Mouse (Mus musculus) activated CD4-positive, CD25-positive, alpha-beta regulatory T cell, adult 4 months (primary cell): ENCODE results near the gene Gclc. TPM values are rescaled to one million over a fixed set of nuclear protein-coding genes. Genes with fewer than 3 reads are reported as not detected.
A peak's percentile ranks its signal among the peaks of the same experiment; 100 is the strongest.

Source experiments
- ATAC-seq: one replicate; pipeline ENCODE4 v1.8.0; 2017
- polyA plus RNA-seq, 2 experiments: library from polyadenylated mRNA; unstranded; fragments of 100-300 nt; shearing (Covaris generic); gene quantifications; one replicate each; pipeline ENCODE4 v1.2.1; 2017

Gene Gclc
- 1 to 10 TPM; 8.5 to 9.1 TPM for polyA plus RNA-seq

DNA sequence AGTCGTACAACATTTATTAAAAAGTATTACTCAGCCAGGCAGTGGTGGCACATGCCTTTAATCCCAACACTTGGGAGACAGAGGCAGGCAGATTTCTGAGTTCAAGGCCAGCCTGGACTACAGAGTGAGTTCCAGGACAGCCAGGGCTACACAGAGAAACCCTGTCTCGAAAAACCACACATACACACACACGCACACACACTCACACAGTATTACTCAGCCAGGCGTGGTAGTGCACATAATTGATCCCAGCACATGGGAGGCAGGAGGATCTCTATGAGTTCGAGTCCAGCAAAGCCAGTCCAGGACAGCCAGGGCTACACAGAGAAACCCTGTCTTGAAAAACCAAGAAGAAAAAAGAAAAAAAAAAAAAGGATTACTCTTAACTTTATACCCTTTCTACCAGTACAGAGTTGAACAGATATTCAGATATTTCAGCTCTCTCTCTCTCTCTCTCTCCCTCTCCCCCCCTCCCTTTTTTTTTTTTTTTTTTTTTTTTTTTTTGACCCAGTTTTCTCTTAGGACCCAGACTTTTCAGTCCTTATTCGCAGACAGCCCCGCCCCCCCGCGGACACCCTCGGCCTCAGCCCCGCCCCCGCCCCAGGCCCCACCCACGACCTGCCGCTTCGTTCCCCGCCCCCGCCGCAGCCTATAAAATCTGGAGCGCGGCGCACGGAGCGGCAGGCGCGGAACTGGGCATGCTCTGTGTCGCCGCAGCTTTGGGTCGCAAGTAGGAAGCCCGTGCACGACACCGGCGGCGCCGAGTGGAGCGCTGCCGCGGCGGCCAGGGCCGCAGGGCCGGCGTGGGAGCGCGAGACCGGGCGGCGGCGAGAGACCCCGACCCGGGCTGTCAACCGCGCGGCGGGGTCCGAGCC lies at the start of gene Gclc:
TSS of gene Gclc (plus strand) at position 683 of the 875 bp plus-strand sequence.
- peak; percentile 48 for ATAC-seq

GRCm38 (mm10) chr9:77706515-77706914 lies 47.8 kb upstream of the Gclc start:
- ATAC-seq, result no peak

- no peak for ATAC-seq
Measured at GRCm38 (mm10) chr9:77707433-77708139, 46.7 kb upstream of the Gclc start.

GRCm38 (mm10) chr9:77708950-77709349 lies 45.4 kb upstream of the Gclc start:
- no peak for ATAC-seq

GRCm38 (mm10) chr9:77711021-77711569 lies 43.2 kb upstream of the Gclc start:
- no peak for ATAC-seq

GRCm38 (mm10) chr9:77712816-77713215 lies 41.5 kb upstream of the Gclc start:
- ATAC-seq, result no peak

DNA sequence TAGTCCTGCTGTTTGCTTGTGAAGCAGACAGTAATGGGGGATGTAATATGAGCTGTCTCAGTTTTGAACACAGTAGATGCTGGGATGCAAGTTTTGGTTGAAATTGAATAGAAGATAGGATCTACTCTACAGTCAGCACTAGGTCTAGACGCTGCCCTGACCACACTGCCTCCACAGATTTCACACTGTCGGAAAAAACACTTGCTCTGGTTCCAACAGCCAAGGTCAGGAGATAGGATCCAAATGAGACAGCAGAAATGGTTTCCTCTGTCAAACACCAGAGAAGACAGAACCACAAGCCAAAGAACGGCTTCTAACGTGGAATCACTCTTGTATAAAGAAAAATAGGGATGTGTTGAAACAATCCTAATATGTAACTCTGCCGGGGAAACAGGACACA lies 41.0 kb upstream of the Gclc start:
- no peak for ATAC-seq

DNA sequence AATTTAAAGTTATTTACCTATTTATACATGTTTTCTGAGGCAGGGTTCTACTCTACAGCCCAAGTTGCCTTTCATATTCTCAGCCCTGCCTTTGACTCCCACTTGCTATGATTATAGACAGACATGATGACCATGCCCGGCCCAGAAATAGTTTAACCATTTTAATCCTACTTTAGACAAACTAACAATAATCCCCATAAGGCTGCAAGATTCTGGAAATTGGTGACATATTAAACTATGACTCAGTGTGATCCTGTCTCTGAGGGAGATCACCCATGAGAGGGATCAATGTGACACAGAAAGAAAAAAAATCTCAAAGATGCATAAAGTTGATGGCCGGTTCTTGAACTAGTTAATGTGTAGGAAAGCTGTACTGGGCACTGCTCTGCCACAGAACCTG lies 39.1 kb upstream of the Gclc start:
- ATAC-seq, result no peak

GRCm38 (mm10) chr9:77716009-77716408 lies 38.3 kb upstream of the Gclc start:
- no peak for ATAC-seq

DNA sequence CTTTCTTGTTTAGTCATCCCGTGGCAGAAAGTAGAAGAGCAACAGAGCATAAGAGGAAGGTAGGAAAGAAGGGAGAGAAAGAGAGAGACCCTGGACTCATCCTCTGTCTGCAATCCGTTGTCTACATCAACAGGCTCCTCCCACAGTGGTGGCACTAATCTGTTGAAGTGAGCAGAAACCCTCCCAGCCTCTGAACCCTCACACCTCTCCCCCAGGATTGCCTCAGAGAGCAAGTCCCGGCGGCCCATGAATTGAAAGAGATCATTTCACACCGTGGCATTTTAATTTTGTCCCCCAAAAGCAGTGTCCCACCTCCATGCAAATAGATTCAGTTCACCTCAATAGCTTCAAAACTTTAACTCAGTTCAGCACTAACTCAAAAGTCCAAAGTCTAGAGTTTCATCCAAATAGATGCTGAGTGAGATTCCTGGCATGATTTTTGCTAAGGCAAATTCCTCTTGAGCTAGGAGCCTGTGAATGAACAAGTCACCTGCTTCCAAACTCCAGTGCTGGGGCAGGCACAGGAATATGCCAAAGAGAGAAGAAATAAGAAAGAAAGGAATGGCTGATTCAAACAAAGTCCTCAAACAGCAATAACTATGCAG lies 36.4 kb upstream of the Gclc start:
- ATAC-seq, result no peak

- no peak for ATAC-seq
Measured at GRCm38 (mm10) chr9:77718816-77719411, 35.4 kb upstream of the Gclc start.

DNA sequence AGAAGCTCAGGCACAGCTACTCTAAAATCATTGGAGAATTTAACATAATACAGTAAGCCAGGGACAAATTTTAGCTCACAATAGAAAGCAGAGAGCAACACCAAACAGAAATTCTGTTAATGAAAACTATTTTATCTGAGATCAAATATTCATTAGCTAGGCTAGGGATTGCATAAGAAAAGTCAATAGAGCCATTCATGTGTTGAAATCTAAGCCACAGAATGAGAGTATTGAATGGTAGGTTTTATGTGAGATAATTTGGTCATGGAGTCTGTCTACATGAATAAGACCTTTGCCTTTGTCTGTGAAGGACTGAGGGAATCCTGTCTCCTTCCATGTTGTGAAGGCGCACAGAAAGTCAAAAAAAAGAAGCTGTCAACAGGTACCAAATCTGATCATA lies 34.7 kb upstream of the Gclc start:
- ATAC-seq, result no peak

DNA sequence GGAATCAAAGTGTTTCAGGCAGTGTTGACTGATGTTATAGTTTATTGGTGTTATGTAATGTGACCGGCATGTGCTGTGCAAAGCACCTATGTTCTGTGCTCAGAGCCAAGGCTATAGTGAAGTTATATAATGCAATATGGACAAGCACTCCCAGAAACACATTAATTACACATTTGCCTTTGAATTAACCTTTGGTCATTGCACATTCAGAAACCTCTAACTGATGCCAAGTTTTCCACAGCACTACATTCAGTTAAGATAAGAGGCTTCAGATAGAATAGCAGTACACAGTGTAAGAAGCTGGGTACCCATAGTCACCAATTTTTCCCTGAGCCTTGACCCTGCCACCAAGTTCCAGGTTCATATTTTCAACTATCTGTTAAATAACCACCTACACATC lies 32.0 kb upstream of the Gclc start:
- no peak for ATAC-seq

GRCm38 (mm10) chr9:77724216-77724615 lies 30.1 kb upstream of the Gclc start:
- ATAC-seq, result no peak

DNA sequence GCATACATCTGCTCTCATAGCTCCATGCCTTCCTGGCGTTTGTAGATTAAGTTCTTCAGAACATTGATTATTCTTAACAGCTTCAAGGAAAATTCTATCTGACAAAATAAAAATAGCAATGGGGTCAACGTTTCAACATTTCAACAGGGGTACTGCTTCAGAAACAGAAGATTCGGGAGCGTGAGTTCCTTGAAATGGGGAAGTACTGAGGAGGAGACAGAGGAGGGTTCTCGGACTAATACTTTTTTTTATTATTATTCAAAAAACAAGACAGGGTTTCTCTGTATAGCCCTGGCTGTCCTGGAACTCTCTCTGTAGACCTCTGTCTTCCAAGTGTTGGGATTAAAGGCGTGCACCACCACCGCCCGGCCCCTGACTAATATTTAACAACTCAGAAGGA lies 28.9 kb upstream of the Gclc start:
- ATAC-seq, result no peak

- ATAC-seq, result no peak
Measured at GRCm38 (mm10) chr9:77726018-77726684, 28.2 kb upstream of the Gclc start.

GRCm38 (mm10) chr9:77727012-77727411 lies 27.3 kb upstream of the Gclc start:
- no peak for ATAC-seq

DNA sequence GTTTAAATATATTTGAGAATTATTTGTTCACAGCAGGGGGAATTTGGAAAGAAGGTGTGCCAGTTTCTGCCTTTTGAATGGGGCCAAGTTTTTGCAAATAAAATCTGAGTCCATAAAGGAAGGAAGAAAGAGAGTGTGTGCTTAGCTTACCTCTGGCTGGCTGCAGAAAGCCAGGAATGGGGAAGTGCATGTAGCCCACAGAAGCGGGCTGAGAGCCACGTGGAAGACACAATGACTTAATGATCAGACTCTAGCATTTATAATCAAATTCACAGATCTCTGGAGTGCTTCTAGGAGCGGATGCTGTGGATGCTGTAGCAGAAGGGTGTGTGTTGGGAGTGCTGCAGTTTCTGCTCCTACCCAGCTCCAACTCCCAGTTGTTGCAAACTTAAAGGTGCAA lies 22.3 kb upstream of the Gclc start:
- ATAC-seq, result no peak

DNA sequence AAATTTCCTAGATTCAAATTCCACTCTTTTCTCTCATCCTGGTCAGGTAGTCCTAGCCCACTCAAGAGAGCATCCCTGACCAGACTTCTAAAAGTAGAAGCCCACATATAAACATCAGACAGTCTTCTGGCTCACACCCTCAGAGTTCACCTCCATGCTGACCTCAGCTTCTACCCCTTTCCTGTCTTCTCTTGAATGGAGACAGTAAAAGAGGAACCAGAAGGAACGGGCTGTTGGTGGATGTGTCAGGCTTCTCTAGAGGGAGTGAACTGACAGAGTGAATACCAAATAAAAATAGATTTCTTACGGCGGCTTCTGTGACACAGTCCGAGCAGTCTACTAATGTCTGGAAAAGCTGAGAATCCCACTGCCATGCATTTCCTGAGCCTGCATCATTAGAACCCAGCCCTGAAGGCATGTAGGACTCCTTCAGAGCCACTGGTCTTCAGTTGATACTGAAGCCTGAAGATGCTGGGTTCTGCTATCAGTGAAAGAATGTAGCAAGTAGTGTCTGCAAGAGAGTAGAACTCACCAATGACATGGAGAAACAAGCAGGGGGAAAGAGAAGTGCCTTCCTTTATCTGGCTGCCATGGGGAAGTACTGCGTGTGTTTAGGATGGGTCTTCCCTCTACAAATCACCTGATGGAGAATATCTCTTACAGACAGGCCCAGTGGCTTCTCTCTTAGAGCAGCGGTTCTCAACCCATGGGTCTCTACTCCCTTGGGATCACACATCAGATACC lies 16.9 kb upstream of the Gclc start:
- ATAC-seq, result no peak

DNA sequence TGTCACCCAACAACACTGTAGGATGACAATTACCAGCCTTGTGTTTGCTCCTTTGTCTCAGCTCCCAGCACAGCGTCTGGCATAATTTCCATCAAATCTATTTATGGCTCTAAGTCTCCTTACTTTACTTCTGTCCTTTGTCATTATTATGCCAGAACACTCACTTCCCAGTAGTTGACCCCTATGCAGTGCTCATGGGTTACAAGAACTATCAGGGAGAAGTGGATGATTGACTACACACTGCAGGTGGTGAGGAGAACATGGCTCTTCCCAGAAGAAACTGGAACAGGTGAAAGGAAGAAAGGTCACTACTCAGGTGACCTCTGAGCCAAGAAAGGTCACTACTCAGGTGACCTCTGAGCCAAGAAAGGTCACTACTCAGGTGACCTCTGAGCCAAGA lies 12.9 kb upstream of the Gclc start:
- ATAC-seq, result no peak

GRCm38 (mm10) chr9:77744798-77745197 lies 9.5 kb upstream of the Gclc start:
- no peak for ATAC-seq

GRCm38 (mm10) chr9:77746315-77746714 lies 8.0 kb upstream of the Gclc start:
- no peak for ATAC-seq
